Mouse (Mus musculus): ENCODE results near the gene Ankrd13c. TPM values are rescaled to one million over a fixed set of nuclear protein-coding genes. Genes with fewer than 3 reads are reported as not detected.

Ankrd13c gene
- polyA plus RNA-seq, 1 experiment from 2014 or later = 29.8 TPM

DNA sequence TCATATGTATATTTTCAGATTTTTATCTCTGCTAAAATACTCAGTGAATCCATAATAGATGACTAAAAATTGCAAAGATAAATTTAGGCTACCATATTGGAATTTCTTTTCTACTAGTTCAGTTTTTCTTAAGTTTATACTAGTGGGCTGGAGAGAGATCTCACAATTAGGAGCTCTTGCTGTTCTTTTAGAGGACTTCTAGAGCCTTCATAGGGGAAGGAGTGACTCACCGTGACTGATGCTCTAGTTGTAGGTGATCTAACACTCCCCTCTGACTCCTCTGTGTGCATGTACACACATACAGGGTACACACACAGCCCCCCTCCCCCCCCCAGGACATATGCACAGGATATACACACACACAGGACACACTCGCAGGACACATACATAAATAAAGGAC is 24.1 kb downstream of the Ankrd13c start:
- Histone ChIP-seq H3K9me3 (no peaks in the 10 kb centered on the region), H3K27me3 (ENCODE audit: insufficient read depth, poor library complexity, severe bottlenecking) (no peaks in the 10 kb centered on the region), H3K4me1 (no peaks in the 10 kb centered on the region), H3K27ac (no peak overlapping the region), H3K36me3 (peaks cover 10% of the 10 kb centered on the region; the same call in 1 of the 2 replicates), H3K4me3 (no peak overlapping the region)
- 92% methylated on average over 2 of the region's 2 CpGs for WGBS
- DNase-seq (ENCODE audit: low spot score) = no peak

GRCm38 (mm10) chr3:157973236-157973635 is 26.2 kb downstream of the Ankrd13c start:
- Histone ChIP-seq H3K4me1 (no peaks in the 10 kb centered on the region), H3K27ac (no peak overlapping the region), H3K9me3 (no peaks in the 10 kb centered on the region), H3K27me3 (ENCODE audit: insufficient read depth, poor library complexity, severe bottlenecking) (no peaks in the 10 kb centered on the region), H3K36me3 (peaks cover 10% of the 10 kb centered on the region; the same call in 1 of the 2 replicates), H3K4me3 (no peak overlapping the region)
- 95% methylated on average over 2 of the region's 2 CpGs for WGBS
- no peak for DNase-seq (ENCODE audit: low spot score)

GRCm38 (mm10) chr3:157979619-157980018 is 32.6 kb downstream of the Ankrd13c start:
- Histone ChIP-seq H3K27ac (no peak overlapping the region), H3K4me1 (no peaks in the 10 kb centered on the region), H3K36me3 (0 out of 2 replicates have a peak, but pooled peaks cover 5% of the 10 kb centered on the region), H3K4me3 (no peak overlapping the region), H3K27me3 (ENCODE audit: insufficient read depth, poor library complexity, severe bottlenecking) (no peaks in the 10 kb centered on the region), H3K9me3 (no peaks in the 10 kb centered on the region)
- no peak for DNase-seq (ENCODE audit: low spot score)

DNA sequence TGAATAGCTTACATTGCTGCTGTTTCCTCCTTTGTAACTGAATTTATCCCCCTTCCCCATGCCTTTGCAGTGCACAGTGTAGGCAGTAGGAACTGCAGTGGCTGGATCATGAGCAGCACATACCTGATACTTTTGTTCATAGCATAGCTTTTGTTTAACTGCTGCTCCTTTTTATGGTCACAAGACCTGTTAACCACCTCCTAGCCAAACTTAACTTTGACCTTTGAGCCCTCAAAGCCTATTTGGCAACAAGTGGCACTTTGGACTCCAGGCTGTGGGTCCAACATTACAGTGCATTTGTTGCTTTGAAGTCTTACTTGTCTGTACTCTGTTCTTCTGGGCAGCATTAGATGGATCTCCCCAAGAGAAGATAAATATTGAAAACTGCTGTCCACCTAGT is 46.3 kb downstream of the Ankrd13c start:
- no peak for DNase-seq (ENCODE audit: low spot score)
- H3K9me3 ChIP-seq = no peaks in the 10 kb centered on the region
- H3K27ac ChIP-seq = no peak overlapping the region
- no peaks in the 10 kb centered on the region for H3K27me3 ChIP-seq (ENCODE audit: insufficient read depth, poor library complexity, severe bottlenecking)
- H3K36me3 ChIP-seq = peaks cover 20% of the 10 kb centered on the region; the same call in 1 of the 2 replicates
- no peaks in the 10 kb centered on the region for H3K4me1 ChIP-seq
- no peak overlapping the region for H3K4me3 ChIP-seq

- WGBS = 92% methylated on average over 2 of the region's 2 CpGs
- Histone ChIP-seq H3K36me3 (0 out of 2 replicates have a peak, but pooled peaks cover 10% of the 10 kb centered on the region), H3K4me3 (no peak overlapping the region), H3K9me3 (no peaks in the 10 kb centered on the region), H3K27ac (no peak overlapping the region), H3K27me3 (ENCODE audit: insufficient read depth, poor library complexity, severe bottlenecking) (no peaks in the 10 kb centered on the region), H3K4me1 (no peaks in the 10 kb centered on the region)
- DNase-seq (ENCODE audit: low spot score) = no peak
These were observed 48.7 kb downstream of the Ankrd13c start for GRCm38 (mm10) chr3:157995726-157996125.

- no peaks in the 10 kb centered on the region for H3K27me3 ChIP-seq (ENCODE audit: insufficient read depth, poor library complexity, severe bottlenecking)
- no peaks in the 10 kb centered on the region for H3K4me1 ChIP-seq
- no peak overlapping the region for H3K27ac ChIP-seq
- no peak for DNase-seq (ENCODE audit: low spot score)
- peaks cover 22% of the 10 kb centered on the region; the same call in 1 of the 2 replicates for H3K36me3 ChIP-seq
- H3K4me3 ChIP-seq = no peak overlapping the region
- WGBS = 51% methylated on average over 1 of the region's 1 CpGs
- H3K9me3 ChIP-seq = no peaks in the 10 kb centered on the region
These were observed 51.8 kb downstream of the Ankrd13c start for GRCm38 (mm10) chr3:157998742-157999369.

DNA sequence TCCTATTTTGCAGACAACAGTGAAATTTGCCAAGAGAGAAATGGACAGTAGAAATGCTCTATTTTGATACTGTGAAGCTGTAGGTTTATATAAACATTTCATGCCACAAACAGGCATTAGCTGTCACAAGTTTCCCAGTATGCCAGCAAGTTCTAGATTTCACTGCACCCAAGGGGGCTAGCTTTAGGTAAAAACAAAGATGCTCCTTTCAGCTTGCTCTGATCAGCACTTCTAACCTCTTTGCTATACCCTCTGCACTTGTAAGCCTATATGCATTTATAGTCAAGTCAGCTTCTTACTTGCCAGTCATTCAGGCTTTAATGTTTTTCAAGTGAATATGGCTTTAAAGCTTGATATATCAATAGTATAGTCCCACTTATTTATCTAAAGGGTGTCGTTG is 61.6 kb downstream of the Ankrd13c start:
- Histone ChIP-seq H3K4me3 (no peak overlapping the region), H3K27ac (no peak overlapping the region), H3K9me3 (no peaks in the 10 kb centered on the region), H3K27me3 (ENCODE audit: insufficient read depth, poor library complexity, severe bottlenecking) (no peaks in the 10 kb centered on the region), H3K4me1 (no peaks in the 10 kb centered on the region), H3K36me3 (peaks cover 55% of the 10 kb centered on the region)
- WGBS = 72% methylated on average over 1 of the region's 1 CpGs
- no peak for DNase-seq (ENCODE audit: low spot score)

DNA sequence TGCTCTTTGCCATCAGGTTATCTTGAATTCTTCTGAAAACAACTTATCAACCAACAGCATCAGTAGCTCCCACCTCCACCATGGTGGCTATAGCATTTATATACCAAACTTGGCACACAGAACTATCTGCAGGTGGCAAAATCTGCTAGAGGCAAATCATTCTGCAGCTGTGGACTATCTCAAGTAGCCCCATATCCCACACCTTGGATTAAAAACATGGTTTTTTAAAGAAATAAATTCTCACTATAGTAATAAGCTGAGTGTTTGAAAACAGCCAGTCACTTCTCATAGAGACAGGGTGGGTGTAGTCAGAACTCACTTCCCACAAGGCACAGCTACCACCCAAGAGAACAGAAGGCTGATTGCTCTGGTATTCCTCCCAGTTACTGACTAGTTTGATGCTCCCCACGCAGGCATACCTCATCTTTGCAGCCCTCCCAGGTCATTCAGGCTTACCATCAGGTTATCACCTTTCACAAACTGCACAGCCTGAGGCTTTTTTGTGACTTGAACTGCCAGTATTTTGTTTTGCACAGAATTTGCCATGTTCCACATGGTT is 62.8 kb downstream of the Ankrd13c start:
- Histone ChIP-seq H3K36me3 (peaks cover 57% of the 10 kb centered on the region), H3K27ac (no peak overlapping the region), H3K4me3 (no peak overlapping the region), H3K4me1 (no peaks in the 10 kb centered on the region), H3K9me3 (no peaks in the 10 kb centered on the region), H3K27me3 (ENCODE audit: insufficient read depth, poor library complexity, severe bottlenecking) (no peaks in the 10 kb centered on the region)
- 34% methylated on average over 1 of the region's 1 CpGs for WGBS
- no peak for DNase-seq (ENCODE audit: low spot score)

- H3K27me3 ChIP-seq (ENCODE audit: insufficient read depth, poor library complexity, severe bottlenecking) = no peaks in the 10 kb centered on the region
- peaks cover 10% of the 10 kb centered on the region; the same call in 1 of the 2 replicates for H3K4me1 ChIP-seq
- H3K27ac ChIP-seq = peak overlapping the region; percentile 96
- peak; percentile 96 for DNase-seq (ENCODE audit: low spot score)
- H3K9me3 ChIP-seq = no peaks in the 10 kb centered on the region
- peak overlapping the region; percentile 84 for H3K4me3 ChIP-seq
- H3K36me3 ChIP-seq = peaks cover 7% of the 10 kb centered on the region
- WGBS = under 1% methylated on average over 61 of the region's 61 CpGs
These were observed 84.4 kb downstream of the Ankrd13c start for GRCm38 (mm10) chr3:158031371-158031925.

GRCm38 (mm10) chr3:158032106-158032505 is 85.1 kb downstream of the Ankrd13c start:
- WGBS = 11% methylated on average over 4 of the region's 4 CpGs
- peaks cover 3% of the 10 kb centered on the region; the same call in 1 of the 2 replicates for H3K36me3 ChIP-seq
- no peaks in the 10 kb centered on the region for H3K27me3 ChIP-seq (ENCODE audit: insufficient read depth, poor library complexity, severe bottlenecking)
- peak overlapping the region; percentile 96 for H3K27ac ChIP-seq
- peaks cover 11% of the 10 kb centered on the region; the same call in 1 of the 2 replicates for H3K4me1 ChIP-seq
- no peaks in the 10 kb centered on the region for H3K9me3 ChIP-seq
- H3K4me3 ChIP-seq = peak overlapping the region; percentile 84
- DNase-seq (ENCODE audit: low spot score) = no peak

GRCm38 (mm10) chr3:158035866-158036265 is 88.8 kb downstream of the Ankrd13c start:
- no peaks in the 10 kb centered on the region for H3K9me3 ChIP-seq
- DNase-seq (ENCODE audit: low spot score) = no peak
- H3K4me1 ChIP-seq = peaks cover 19% of the 10 kb centered on the region; the same call in 1 of the 2 replicates
- 2% methylated on average over 11 of the region's 11 CpGs for WGBS
- H3K27ac ChIP-seq = peak overlapping the region; percentile 98
- peak overlapping the region; percentile 96 for H3K4me3 ChIP-seq
- peaks cover 3% of the 10 kb centered on the region; the same call in 1 of the 2 replicates for H3K36me3 ChIP-seq
- no peaks in the 10 kb centered on the region for H3K27me3 ChIP-seq (ENCODE audit: insufficient read depth, poor library complexity, severe bottlenecking)

GRCm38 (mm10) chr3:158036329-158036988 is 89.4 kb downstream of the Ankrd13c start, which contains the start of the genes Srsf11 and Lrrc40:
TSS of gene Srsf11 (minus strand) at chr3:158036639.
TSS of gene Lrrc40 (plus strand) at chr3:158036662.
- under 1% methylated on average over 55 of the region's 55 CpGs for WGBS
- H3K36me3 ChIP-seq = peaks cover 3% of the 10 kb centered on the region; the same call in 1 of the 2 replicates
- DNase-seq (ENCODE audit: low spot score) = peak; percentile 96

DNA sequence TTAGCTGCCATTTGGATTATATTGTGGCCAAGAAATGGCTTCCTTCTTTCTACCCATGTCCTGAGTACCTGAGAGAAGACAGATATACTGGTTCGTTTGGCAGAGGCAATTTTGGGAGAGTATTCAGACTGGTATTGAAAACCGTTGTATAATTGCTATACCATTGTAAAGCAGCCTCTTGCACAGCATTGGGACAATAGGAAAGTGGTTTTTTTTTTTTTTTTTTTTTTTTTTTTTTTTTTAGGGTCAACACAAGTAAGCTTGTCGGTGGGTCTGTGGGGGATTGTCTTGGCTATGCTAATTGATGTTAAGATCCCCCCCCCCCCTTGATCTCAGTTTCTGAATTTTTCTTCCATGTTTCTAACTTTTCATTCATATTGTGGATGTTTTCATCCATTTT is 91.1 kb downstream of the Ankrd13c start:
- peaks cover 16% of the 10 kb centered on the region; the same call in 1 of the 2 replicates for H3K4me1 ChIP-seq
- no peak overlapping the region for H3K27ac ChIP-seq
- H3K4me3 ChIP-seq = no peak overlapping the region
- no peaks in the 10 kb centered on the region for H3K9me3 ChIP-seq
- no peak for DNase-seq (ENCODE audit: low spot score)
- peaks cover 3% of the 10 kb centered on the region; the same call in 1 of the 2 replicates for H3K36me3 ChIP-seq
- H3K27me3 ChIP-seq (ENCODE audit: insufficient read depth, poor library complexity, severe bottlenecking) = no peaks in the 10 kb centered on the region
- 89% methylated on average over 3 of the region's 3 CpGs for WGBS

More at GRCm38 (mm10) chr3:158036329-158036988, 89.4 kb downstream of the Ankrd13c start, which contains the start of the genes Srsf11 and Lrrc40:
- Histone ChIP-seq H3K27ac (peak within 1 kb of the TSS; percentile 98), H3K4me1 (peaks cover 19% of the 10 kb centered on the region; the same call in 1 of the 2 replicates), H3K4me3 (peak within 1 kb of the TSS; percentile 96), H3K27me3 (ENCODE audit: insufficient read depth, poor library complexity, severe bottlenecking) (no peaks in the 10 kb centered on the region), H3K9me3 (no peaks in the 10 kb centered on the region)

Measured in heart, embryonic 10.5 days (tissue).